Mouse (Mus musculus) layer of hippocampus, postnatal 36 days (tissue): Measurements from ENCODE around the gene Dbx1. TPM values are rescaled to one million over a fixed set of nuclear protein-coding genes. Genes with fewer than 3 reads are reported as not detected.

Source experiments
- DNase-seq, 2 experiments: peaks; one replicate each; pipeline ENCODE4 v3.0.0; 2022
- total RNA-seq, 2 experiments: library from RNA; stranded (reverse); gene quantifications; 2 replicates each; pipeline ENCODE4 v1.2.3; 2021

The Dbx1 gene
- not detected for total RNA-seq

DNA sequence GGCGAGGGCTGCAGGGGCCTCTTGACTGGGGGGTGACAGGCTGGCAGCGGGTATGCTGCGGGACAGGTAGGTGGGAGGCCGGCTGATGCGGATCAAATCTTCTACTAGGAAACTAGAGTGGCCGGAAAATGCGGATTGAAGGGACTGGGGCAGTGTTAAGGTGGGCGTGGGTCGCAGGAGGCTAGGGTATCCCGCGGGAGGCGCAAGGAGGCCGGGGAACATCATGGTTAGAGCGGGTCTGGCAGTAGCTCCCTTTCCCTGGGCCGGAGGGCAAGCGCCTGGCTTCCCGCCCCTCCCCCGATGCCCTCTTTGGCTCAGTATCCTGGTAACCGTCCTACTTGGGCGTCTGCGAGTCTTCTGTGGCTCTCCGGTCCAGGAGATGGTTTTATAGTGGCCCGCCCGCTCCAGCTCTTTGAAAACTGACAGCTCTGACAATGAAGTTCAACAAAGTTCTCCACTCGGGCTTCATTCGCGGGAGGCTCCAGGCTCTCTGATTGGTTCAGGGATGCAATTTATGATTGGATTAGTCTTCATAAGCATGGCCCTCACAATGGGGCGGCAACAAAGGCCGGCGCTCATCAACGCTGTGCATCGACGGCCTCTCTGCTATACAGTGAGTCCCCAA lies at the start of gene Dbx1:
Dbx1 (minus strand) TSS at position 359 of the 625 bp plus-strand sequence.
- no peak for DNase-seq

DNA sequence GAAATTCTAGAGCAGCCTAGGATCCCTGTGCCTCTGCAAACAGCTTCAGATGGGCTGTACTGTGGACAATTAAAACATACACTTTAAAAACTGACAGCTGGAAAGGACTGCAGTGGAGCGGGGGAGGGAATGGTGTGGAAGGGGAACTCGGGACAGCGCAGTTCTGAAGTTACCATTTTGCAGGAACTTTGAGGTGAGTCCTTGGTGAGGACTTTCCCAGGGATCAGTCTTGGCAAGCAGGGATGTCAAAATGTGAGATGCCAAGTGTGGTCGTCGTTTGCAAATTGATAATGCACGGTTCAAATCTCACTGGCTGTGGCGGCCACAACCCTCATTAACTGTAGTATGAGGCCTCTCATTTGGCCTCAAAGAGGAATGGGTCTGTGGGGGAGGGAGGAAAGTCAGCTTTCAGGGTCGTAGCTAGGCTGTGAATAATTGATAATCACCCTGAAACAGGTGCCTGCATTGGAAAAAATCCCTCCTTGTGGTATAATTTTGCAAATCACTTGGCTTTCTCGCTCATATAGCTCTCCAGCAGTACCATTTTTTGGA lies 42.3 kb upstream of the Dbx1 start:
- DNase-seq: no peak

DNA sequence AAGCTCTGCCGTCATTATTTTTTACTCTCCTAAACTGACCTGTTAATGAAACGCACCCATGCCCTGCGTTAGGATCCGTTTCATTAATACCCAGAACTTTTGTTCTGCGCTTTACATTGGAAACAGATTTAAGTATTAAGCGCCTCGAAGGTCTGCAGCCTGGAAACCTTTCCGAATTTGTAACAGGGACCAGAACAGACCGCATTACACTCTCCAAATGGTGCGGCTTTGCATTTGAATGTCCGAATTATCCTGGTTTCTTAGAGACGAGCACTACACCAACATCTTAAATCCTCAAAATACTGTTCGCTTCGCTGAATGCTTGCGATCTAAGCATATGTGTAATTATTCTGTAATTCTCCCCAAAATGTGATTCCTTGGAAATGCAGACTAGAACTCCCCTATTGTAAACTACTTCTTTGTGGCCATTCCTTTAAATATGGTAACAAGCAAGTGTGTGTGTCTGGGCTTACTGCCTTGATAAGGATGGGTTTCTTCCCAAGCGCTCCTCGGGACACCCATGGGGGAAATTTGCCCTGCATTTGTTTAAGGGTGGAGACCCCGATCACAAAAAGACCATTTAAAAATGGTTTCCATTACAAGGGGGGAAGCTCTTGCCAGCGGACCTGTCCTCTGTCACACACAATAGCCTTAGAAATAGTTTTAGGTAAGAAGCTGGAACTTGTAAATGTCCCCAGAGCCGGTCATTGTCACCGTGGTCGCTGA lies 41.6 kb upstream of the Dbx1 start:
- no peak for DNase-seq

- no peak for DNase-seq
Observed at GRCm38 (mm10) chr7:49677166-49677565, 40.5 kb upstream of the Dbx1 start.

GRCm38 (mm10) chr7:49676627-49677026 lies 40.0 kb upstream of the Dbx1 start:
- no peak for DNase-seq

DNA sequence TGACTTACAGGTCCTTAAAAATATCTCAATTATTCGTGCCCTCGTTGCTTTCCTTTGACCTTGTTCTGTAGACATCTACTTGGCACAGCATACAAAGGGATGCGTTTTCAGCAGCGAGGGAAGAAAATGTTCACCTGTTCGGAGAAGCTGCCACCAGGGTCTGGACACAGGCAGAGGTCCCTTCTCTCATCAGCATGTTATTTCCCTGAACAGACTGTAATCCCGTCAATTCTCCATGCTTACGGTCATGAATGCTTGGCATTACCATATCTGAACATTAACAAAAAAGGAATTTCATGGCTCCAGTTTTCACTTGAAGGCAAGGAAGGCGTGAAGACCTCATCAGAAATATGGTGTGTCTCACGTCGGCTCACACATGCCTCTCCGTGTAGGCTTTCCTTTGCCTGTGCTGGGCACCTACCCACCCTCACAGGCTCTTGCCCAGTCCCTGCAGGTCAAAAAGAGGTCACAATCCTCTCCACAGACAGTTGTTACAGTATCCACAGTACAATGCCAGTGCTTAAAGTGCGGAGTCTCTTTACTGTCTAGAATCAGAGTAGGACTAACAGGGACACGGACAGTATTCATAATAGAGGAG lies 31.7 kb upstream of the Dbx1 start:
- no peak for DNase-seq

GRCm38 (mm10) chr7:49663575-49663974 lies 26.9 kb upstream of the Dbx1 start:
- no peak for DNase-seq

DNA sequence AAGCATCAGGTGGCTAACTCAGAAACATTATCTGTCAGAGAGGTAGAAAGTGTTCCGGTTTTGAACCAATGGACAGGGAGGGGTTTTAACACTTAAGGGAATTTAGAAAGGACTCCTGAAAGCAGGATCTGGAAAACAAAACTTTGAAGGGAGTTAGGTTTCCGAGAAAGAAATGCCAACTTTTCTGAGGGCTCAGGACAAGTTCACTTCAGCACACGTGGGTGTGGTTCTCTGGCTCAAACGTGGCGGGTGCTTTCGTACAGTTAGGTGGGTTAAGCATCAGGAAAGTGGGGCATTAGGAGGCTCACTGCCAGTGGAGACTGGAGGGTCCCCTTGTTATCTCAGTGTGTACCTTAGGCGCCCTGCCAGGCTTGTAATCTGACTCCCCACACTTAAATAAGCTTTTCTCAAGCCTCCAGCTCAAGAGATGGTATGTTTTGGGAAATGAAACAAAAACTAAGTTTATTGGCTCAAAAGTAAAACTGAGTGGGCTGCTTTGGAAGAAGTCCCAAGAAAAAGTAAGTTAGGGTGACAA lies 25.9 kb upstream of the Dbx1 start:
- no peak for DNase-seq

GRCm38 (mm10) chr7:49661811-49662491 lies 25.3 kb upstream of the Dbx1 start:
- no peak for DNase-seq

GRCm38 (mm10) chr7:49640709-49641305 lies 4.2 kb upstream of the Dbx1 start:
- DNase-seq: no peak

GRCm38 (mm10) chr7:49639864-49640708 lies 3.4 kb upstream of the Dbx1 start:
- no peak for DNase-seq

DNA sequence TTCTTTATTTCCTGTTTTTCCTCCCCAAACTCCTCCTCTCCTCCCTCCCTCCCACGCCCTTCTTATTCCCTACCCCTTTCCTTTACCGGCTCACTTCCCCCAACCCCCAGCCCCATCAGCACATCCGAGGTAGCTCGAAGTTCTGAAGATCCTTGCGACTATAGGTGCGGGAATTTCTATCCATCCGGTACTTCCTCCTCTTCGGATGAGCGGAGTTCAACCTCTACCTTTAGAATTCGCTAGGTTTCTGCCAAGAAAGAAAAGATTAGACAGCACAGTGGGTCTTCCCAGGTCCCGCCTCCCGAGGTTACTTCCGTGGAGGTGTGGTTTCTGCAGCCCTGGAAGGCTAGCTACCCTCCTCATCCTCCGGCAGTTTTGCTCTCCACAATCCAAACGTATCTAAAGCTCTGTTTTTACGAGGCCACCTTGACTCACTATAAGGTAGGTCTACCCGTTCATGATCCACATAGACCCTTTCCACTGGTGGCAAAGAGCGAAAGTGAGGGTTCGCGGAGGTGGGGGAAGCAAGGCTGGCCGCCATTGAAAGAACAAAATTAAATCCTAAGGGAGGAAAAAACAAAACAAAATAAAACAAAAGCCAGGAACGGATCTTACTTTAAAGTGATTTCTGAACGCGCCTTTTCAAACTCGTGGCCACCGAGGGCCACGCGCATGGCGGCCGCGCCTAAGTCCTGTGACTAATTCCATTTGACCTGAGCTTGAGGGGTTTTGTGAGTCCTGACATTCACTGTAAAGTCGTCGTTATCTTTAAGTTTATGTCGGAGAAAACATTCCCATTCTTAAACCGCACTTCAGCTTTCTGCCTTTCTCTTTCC lies 2.5 kb upstream of the Dbx1 start:
- no peak for DNase-seq

- DNase-seq: no peak
Observed at GRCm38 (mm10) chr7:49637851-49638663, 1.4 kb upstream of the Dbx1 start.

- no peak for DNase-seq
Observed at GRCm38 (mm10) chr7:49637281-49637680, 632 bp upstream of the Dbx1 start.

DNA sequence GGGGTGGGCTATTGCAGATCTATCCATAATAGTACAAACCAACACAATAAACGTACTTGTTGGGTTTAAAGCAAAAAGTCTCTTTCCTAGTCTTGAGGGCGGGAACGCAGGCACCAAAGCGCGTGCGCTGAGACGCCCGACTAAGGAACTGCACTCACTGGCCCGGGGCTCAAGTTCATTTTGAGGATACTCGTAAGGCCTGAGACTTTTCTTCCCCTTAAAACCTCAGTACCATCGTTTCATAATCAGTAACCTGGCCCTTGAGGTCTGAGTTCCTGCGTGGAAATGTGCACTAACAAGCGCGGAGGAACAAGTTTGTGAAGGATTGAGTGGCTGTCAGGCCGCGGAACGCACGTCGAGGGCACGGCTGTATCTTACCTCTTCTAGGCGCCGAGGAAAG lies 678 bp downstream of the Dbx1 start:
- DNase-seq: no peak

DNA sequence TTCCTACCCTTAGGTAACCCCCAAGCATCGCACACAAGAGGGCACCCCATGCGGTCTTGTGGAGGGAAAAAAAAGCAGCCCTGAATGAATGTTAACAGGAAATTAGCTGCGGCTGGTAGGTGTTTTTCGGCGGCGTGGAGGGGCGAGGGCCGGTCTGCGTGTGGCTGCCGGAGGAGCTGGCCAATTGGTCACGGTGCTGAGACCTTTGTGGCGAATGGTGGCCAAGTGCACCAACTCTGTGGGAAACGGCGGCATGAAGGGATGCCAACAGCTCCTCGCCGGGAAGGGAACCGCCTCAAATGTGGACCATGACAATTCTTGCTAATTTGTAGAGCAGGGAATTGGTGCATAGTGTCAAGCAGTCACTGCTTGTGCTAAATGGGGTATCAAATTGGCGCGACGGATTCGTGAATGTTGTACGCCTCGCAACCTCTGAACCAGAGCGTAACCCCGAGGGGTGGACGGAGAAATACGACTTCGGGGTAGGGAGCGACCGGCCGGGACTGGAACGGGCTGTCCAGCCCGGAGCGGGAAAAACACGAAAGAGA lies 1.5 kb downstream of the Dbx1 start:
- DNase-seq: no peak

- no peak for DNase-seq
Observed at GRCm38 (mm10) chr7:49634291-49635073, 2.2 kb downstream of the Dbx1 start.

GRCm38 (mm10) chr7:49633375-49633956 lies 3.2 kb downstream of the Dbx1 start:
- DNase-seq: no peak
